Mouse (Mus musculus) cerebellum, adult 18-20 months (tissue): ENCODE measurements around the gene Hapln3.

ENCODE experiments used
- DNase-seq, 2 experiments: peaks; one replicate each; pipeline ENCODE4 v3.0.0; 2021

Hapln3 gene

GRCm38 (mm10) chr7:79068231-79068630 lies 62.6 kb downstream of the Hapln3 start:
- DNase-seq: no peak

GRCm38 (mm10) chr7:79067466-79067865 lies 63.4 kb downstream of the Hapln3 start:
- DNase-seq: no peak
